Mouse (Mus musculus) embryonic facial prominence, embryonic 10.5 days (tissue): ENCODE measurements around the gene Prkar2b. TPM values are rescaled to one million over a fixed set of nuclear protein-coding genes. Genes with fewer than 3 reads are reported as not detected.
"Not testable (repeated sequence)": the region's sequence is repeated elsewhere in the genome, so short reads cannot be mapped to it uniquely, and the experiment has no call there.

Source experiments
- DNase-seq: peaks from one replicate; pipeline ENCODE4 v3.0.0-alpha.2; 2017; ENCODE audit warnings: low spot score
- H3K27ac ChIP-seq: fragments of 300-500 bp; sonication (generic); replicated peaks from 2 replicates; pipeline ENCODE4 v1.5.1; 2016; ENCODE audit warnings: mild to moderate bottlenecking
- H3K27me3 ChIP-seq: fragments of 300-500 bp; sonication (generic); replicated peaks from 2 replicates; pipeline ENCODE4 v1.6.1; 2016; ENCODE audit warnings: low read depth, mild to moderate bottlenecking; ENCODE audit not compliant: poor library complexity, severe bottlenecking
- H3K36me3 ChIP-seq: fragments of 300-500 bp; sonication (generic); replicated peaks from 2 replicates; pipeline ENCODE4 v1.6.1; 2016; ENCODE audit warnings: mild to moderate bottlenecking, moderate library complexity
- H3K4me1 ChIP-seq: fragments of 300-500 bp; sonication (generic); 2 replicates; pipeline ENCODE4 v1.6.1; 2016
- H3K4me3 ChIP-seq: fragments of 300-500 bp; sonication (generic); 2 replicates; pipeline ENCODE4 v1.5.1; 2016; ENCODE audit warnings: mild to moderate bottlenecking, moderate library complexity
- H3K9me3 ChIP-seq: fragments of 300-500 bp; sonication (generic); 2 replicates; pipeline ENCODE4 v1.6.1; 2016; ENCODE audit warnings: mild to moderate bottlenecking
- WGBS: fragments of 180-500 bp; shearing (Covaris S2); methylation state at CpG from one replicate; pipeline ENCODE4 v1.1.7; 2016; 5-methylcytosine and 5-hydroxymethylcytosine counted together
- polyA plus RNA-seq: library from polyadenylated mRNA; unstranded; fragments of >200 nt; fragmentation: Nextera tagmentation; extraction: Ambion mirVana; gene quantifications from 2 replicates; pipeline ENCODE4 v1.2.1, GENCODE M21; 2016

Gene Prkar2b
- polyA plus RNA-seq, 1 experiment from 2014 or later: 37.9 TPM

DNA sequence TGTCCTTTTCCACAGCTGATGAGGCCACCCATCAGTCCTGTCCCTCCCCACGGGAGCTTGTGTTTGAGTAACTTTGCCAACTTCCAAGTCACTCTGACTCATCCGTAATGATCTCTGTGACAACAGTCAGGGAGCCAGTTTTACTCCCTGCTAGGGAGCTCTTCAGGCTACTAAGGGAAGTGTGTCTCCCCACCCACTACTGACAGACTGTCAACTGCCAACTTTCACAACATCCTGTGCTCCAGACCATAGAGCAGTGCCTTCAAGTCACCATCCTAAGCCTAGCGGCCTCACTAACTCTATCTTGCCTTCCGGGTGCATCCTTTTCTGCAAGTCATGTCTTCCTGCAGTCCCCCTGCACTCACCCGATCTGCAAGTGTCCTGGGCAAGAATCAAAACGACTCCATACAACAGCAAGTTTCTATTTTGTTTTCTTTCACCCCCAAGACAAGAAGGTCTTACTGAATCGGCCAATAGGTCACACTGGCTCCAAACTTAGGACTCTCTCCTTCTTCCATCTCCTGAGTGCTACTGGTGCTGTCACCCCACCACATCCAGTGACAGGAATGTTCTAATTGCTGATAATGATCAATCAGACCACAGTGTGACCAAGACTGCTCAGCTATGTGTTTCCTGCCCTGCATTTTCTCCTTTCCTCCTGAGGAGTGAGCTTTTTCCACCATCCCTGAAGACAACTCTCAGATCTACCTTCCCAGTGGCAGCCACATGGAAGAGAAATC lies 43.3 kb downstream of the Prkar2b start:
- Histone ChIP-seq H3K9me3 (no peaks in the 10 kb centered on the region), H3K36me3 (no peaks in the 10 kb centered on the region), H3K27ac (no peak overlapping the region), H3K4me3 (no peak overlapping the region), H3K27me3 (no peaks in the 10 kb centered on the region), H3K4me1 (peaks cover 34% of the 10 kb centered on the region)
- DNase-seq: no peak
- 64% methylated on average over 7 of the region's 7 CpGs for WGBS

- no peak for DNase-seq
- Histone ChIP-seq H3K4me1 (peaks cover 37% of the 10 kb centered on the region), H3K27ac (no peak overlapping the region), H3K4me3 (no peak overlapping the region), H3K9me3 (no peaks in the 10 kb centered on the region), H3K27me3 (no peaks in the 10 kb centered on the region), H3K36me3 (no peaks in the 10 kb centered on the region)
- whole genome bisulfite sequencing: 85% methylated on average over 6 of the region's 6 CpGs
Observed at GRCm38 (mm10) chr12:32016472-32016871, 44.6 kb downstream of the Prkar2b start.

DNA sequence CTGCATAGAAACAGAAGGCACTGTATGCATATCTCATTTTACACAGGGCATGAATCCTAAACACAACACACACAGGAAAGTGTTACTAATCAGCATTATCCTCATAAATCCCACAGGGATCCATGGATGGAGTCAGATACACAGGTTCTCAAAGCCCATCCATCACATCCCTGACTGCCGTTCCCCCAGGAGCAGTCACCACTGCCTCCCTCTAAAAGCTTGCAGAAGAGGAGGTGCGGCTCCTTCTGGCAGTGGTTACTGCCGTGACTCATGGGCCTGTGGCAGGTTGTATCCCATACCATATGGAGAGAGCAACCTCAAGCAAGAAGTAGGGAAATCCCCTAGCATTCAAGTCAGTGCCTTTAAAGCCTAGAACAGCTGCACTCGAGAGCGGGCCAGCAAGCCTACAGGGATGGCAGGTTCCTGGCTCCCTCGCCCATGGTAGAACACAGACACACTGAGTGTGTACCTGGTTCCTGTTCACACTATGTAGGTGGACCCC lies 45.8 kb downstream of the Prkar2b start:
- 60% methylated on average over 6 of the region's 6 CpGs for WGBS
- DNase-seq: peak; percentile 17
- Histone ChIP-seq H3K4me1 (peaks cover 37% of the 10 kb centered on the region), H3K9me3 (0 out of 2 replicates have a peak, but pooled peaks cover 2% of the 10 kb centered on the region), H3K4me3 (no peak overlapping the region), H3K27me3 (no peaks in the 10 kb centered on the region), H3K27ac (no peak overlapping the region), H3K36me3 (no peaks in the 10 kb centered on the region)

- Histone ChIP-seq H3K27me3 (no peaks in the 10 kb centered on the region), H3K9me3 (0 out of 2 replicates have a peak, but pooled peaks cover 4% of the 10 kb centered on the region), H3K27ac (no peak overlapping the region), H3K4me1 (peaks cover 37% of the 10 kb centered on the region), H3K36me3 (no peaks in the 10 kb centered on the region), H3K4me3 (no peak overlapping the region)
- 70% methylated on average over 7 of the region's 7 CpGs for WGBS
- DNase-seq: no peak
Observed at GRCm38 (mm10) chr12:32014811-32015210, 46.3 kb downstream of the Prkar2b start.

- 0 out of 2 replicates have a peak, but pooled peaks cover 4% of the 10 kb centered on the region for H3K9me3 ChIP-seq
- WGBS: 52% methylated on average over 2 of the region's 2 CpGs
Observed at GRCm38 (mm10) chr12:32012169-32012568, 48.9 kb downstream of the Prkar2b start.

GRCm38 (mm10) chr12:32011128-32011527 lies 50.0 kb downstream of the Prkar2b start:
- H3K27me3 ChIP-seq: no peaks in the 10 kb centered on the region
- H3K9me3 ChIP-seq: 0 out of 2 replicates have a peak, but pooled peaks cover 4% of the 10 kb centered on the region
- H3K4me3 ChIP-seq: no peak overlapping the region
- no peak for DNase-seq
- no peak overlapping the region for H3K27ac ChIP-seq
- peaks cover 21% of the 10 kb centered on the region for H3K4me1 ChIP-seq
- WGBS: 90% methylated on average over 5 of the region's 5 CpGs
- H3K36me3 ChIP-seq: no peaks in the 10 kb centered on the region

More at GRCm38 (mm10) chr12:32012169-32012568, 48.9 kb downstream of the Prkar2b start:
- H3K4me3 ChIP-seq: no peak overlapping the region
- H3K4me1 ChIP-seq: peaks cover 25% of the 10 kb centered on the region
- no peak overlapping the region for H3K27ac ChIP-seq
- DNase-seq: no peak
- no peaks in the 10 kb centered on the region for H3K27me3 ChIP-seq
- H3K36me3 ChIP-seq: no peaks in the 10 kb centered on the region

GRCm38 (mm10) chr12:32009985-32010369 lies 51.1 kb downstream of the Prkar2b start:
- not testable (repeated sequence) for DNase-seq, H3K4me3 ChIP-seq, H3K9me3 ChIP-seq, H3K27ac ChIP-seq, H3K36me3 ChIP-seq, H3K27me3 ChIP-seq
- H3K4me1 ChIP-seq: peaks cover 15% of the 10 kb centered on the region
- 42% methylated on average over 6 of the region's 6 CpGs for WGBS

GRCm38 (mm10) chr12:32009267-32009984 lies 51.7 kb downstream of the Prkar2b start:
- H3K4me1 ChIP-seq: peaks cover 13% of the 10 kb centered on the region
- no peak for DNase-seq
- H3K36me3 ChIP-seq: no peaks in the 10 kb centered on the region
- no peak overlapping the region for H3K4me3 ChIP-seq
- H3K27ac ChIP-seq: peak overlapping the region; percentile 4; the same call in 1 of the 2 replicates
- 17% methylated on average over 8 of the region's 8 CpGs for WGBS
- 0 out of 2 replicates have a peak, but pooled peaks cover 8% of the 10 kb centered on the region for H3K9me3 ChIP-seq
- H3K27me3 ChIP-seq: no peaks in the 10 kb centered on the region

- WGBS: 72% methylated on average over 5 of the region's 5 CpGs
- no peaks in the 10 kb centered on the region for H3K36me3 ChIP-seq
- no peak for DNase-seq
Observed at GRCm38 (mm10) chr12:32008728-32009127, 52.4 kb downstream of the Prkar2b start.

DNA sequence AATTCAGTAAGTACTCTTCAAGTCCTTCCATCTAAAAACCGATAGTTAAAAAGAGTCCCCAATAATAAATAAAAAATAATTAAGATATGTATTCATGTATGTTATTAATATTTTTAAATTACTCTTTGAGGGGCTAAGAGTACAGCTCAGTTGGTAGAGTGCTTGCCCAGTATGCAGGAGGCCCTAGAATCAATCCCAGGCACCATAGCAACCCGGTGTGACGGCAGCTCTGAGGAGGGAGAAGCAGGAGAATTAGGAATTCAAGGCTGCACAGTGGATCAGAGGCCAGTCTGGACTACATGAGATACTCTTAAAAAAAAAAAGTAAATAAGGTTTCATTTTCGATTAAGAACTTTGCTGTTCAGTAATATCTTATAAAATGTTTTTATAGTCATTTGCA lies 53.5 kb downstream of the Prkar2b start:
- H3K9me3 ChIP-seq: 0 out of 2 replicates have a peak, but pooled peaks cover 8% of the 10 kb centered on the region
- no peaks in the 10 kb centered on the region for H3K36me3 ChIP-seq
- DNase-seq: no peak
- no peak overlapping the region for H3K4me3 ChIP-seq
- 88% methylated on average over 4 of the region's 4 CpGs for WGBS
- peaks cover 8% of the 10 kb centered on the region for H3K4me1 ChIP-seq
- no peaks in the 10 kb centered on the region for H3K27me3 ChIP-seq
- H3K27ac ChIP-seq: no peak overlapping the region

More at GRCm38 (mm10) chr12:32008728-32009127, 52.4 kb downstream of the Prkar2b start:
- Histone ChIP-seq H3K4me1 (peaks cover 13% of the 10 kb centered on the region), H3K9me3 (0 out of 2 replicates have a peak, but pooled peaks cover 8% of the 10 kb centered on the region), H3K4me3 (no peak overlapping the region), H3K27me3 (no peaks in the 10 kb centered on the region), H3K27ac (no peak overlapping the region)

DNA sequence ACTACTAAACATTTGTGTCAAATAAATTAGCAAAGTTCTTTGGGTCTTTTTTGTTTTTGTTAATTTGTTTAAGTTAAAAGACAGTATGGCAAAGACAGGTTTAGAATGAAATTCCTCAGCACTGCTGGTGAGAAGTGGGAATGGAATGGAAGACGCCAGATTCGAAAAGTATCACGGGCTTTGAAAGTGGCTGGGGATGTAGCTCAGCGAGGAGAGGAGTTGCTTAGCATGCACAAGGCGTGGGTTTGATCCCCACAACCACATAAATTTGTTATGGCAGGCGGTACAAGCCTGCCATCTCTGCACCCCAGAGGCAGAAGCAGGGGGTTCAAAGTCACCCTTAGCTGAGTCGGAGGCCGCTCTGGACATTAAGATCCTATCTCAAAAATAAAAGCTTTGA lies 54.1 kb downstream of the Prkar2b start:
- H3K36me3 ChIP-seq: no peaks in the 10 kb centered on the region
- 88% methylated on average over 8 of the region's 8 CpGs for WGBS
- no peak overlapping the region for H3K27ac ChIP-seq
- no peak overlapping the region for H3K4me3 ChIP-seq
- no peaks in the 10 kb centered on the region for H3K27me3 ChIP-seq
- no peak for DNase-seq
- peaks cover 7% of the 10 kb centered on the region for H3K4me1 ChIP-seq
- 0 out of 2 replicates have a peak, but pooled peaks cover 8% of the 10 kb centered on the region for H3K9me3 ChIP-seq

DNA sequence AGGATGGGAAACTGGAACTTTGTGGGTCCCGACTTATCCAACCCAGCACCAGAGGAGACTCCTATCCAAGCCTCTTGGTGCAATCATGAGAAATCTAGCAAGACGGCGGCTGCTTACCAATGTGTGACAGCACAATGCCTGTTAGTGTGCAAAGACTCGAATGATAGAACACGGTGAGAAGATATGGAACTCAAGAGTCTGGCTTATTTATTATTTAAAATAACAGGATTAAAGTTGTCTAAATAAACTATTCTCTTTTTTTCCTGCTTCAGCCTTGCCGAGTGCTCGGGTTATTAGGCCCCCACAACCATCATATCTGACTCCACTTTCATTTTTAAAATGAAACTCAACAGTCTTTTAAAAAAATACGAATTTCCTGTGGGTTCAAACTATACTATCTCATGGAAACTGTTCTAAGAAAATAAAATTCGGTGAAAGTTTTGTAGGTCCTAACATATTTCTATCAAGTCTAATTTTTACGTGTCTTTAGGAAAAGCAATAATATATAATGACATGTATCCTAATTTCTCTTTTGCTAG lies 54.6 kb downstream of the Prkar2b start:
- WGBS: 86% methylated on average over 10 of the region's 10 CpGs
- Histone ChIP-seq H3K4me3 (no peak overlapping the region), H3K4me1 (peaks cover 7% of the 10 kb centered on the region), H3K36me3 (no peaks in the 10 kb centered on the region), H3K27ac (no peak overlapping the region), H3K9me3 (0 out of 2 replicates have a peak, but pooled peaks cover 8% of the 10 kb centered on the region), H3K27me3 (no peaks in the 10 kb centered on the region)
- no peak for DNase-seq
